Mouse (Mus musculus) heart, embryonic 16.5 days (tissue): ENCODE measurements around the gene Mok. TPM values are rescaled to one million over a fixed set of nuclear protein-coding genes. Genes with fewer than 3 reads are reported as not detected.
"Not testable (repeated sequence)": the region's sequence is repeated elsewhere in the genome, so short reads cannot be mapped to it uniquely, and the experiment has no call there.

Source experiments
- ATAC-seq: fragments of 200-750 bp; cut with Nextera tagmentation; replicated peaks from 2 replicates; pipeline ENCODE4 v1.8.0; 2017; ENCODE audit warnings: moderate number of reproducible peaks; ENCODE audit not compliant: insufficient read depth, low FRiP score; ENCODE audit errors: extremely low read depth
- H3K27ac ChIP-seq: fragments of 300-500 bp; sonication (generic); 2 replicates; pipeline ENCODE4 v1.5.1; 2014; ENCODE audit warnings: mild to moderate bottlenecking, low read length, control low read depth, moderate library complexity
- H3K27me3 ChIP-seq: fragments of 300-500 bp; sonication (generic); 2 replicates; pipeline ENCODE4 v1.6.1; 2014; ENCODE audit warnings: low read length, mixed read lengths; ENCODE audit not compliant: control insufficient read depth, insufficient read depth
- H3K36me3 ChIP-seq: fragments of 300-500 bp; sonication (generic); 2 replicates; pipeline ENCODE4 v1.6.1; 2014; ENCODE audit not compliant: control insufficient read depth, insufficient read depth
- H3K4me1 ChIP-seq: fragments of 300-500 bp; sonication (generic); 2 replicates; pipeline ENCODE4 v1.6.1; 2014; ENCODE audit warnings: low read length, mixed read lengths; ENCODE audit not compliant: control insufficient read depth, insufficient read depth
- H3K4me2 ChIP-seq: fragments of 300-500 bp; sonication (generic); 2 replicates; pipeline ENCODE4 v1.6.1; 2014; ENCODE audit warnings: low read depth, mild to moderate bottlenecking, control low read depth, low read length
- H3K4me3 ChIP-seq: fragments of 300-500 bp; sonication (generic); 2 replicates; pipeline ENCODE4 v1.5.1; 2014; ENCODE audit warnings: mild to moderate bottlenecking, control low read depth, low read length
- H3K9ac ChIP-seq: fragments of 300-500 bp; sonication (generic); 2 replicates; pipeline ENCODE4 v1.6.1; 2014; ENCODE audit warnings: low read length, control low read depth
- H3K9me3 ChIP-seq: fragments of 300-500 bp; sonication (generic); replicated peaks from 2 replicates; pipeline ENCODE4 v1.6.1; 2016; ENCODE audit warnings: low read length; ENCODE audit not compliant: control insufficient read depth
- WGBS: fragments of 180-500 bp; shearing (Covaris S2); extraction: QIAGEN DNeasy Blood & Tissue Kit; methylation state at CpG from one replicate; pipeline ENCODE4 v1.1.7; 2014; 5-methylcytosine and 5-hydroxymethylcytosine counted together
- polyA plus RNA-seq: library from polyadenylated mRNA; unstranded; fragments of >200 nt; fragmentation: Nextera tagmentation; extraction: Ambion mirVana; gene quantifications from 2 replicates; pipeline ENCODE4 v1.2.1, GENCODE M21; 2015

Gene Mok
- polyA plus RNA-seq, 1 experiment from 2014 or later = 3.9 TPM

DNA sequence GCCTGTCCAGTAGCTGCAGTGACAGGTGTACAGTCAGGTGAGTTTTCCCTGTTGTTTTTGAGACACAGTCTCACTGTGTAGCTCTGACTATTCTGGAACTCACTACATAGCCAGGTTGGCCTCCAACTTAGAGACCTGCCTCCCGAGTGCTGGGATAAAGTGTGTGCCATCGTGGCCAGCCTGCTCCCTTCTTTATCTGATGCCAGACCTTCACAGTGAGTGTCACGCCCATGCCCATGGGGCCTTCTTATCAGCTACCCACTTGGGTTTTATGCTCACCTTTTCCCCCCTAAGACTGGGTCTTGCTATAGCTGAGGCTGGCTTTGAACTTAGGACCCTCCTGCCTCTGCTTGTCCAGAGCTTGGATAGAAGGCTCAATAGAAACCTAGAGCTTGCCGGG, 29.4 kb upstream of the Mok start:
- H3K27me3 ChIP-seq = no peaks in the 10 kb centered on the region
- no peak overlapping the region for H3K4me3 ChIP-seq
- no peaks in the 10 kb centered on the region for H3K4me1 ChIP-seq
- ATAC-seq = no peak
- no peak overlapping the region for H3K4me2 ChIP-seq
- no peaks in the 10 kb centered on the region for H3K9me3 ChIP-seq
- WGBS = 82% methylated on average over 4 of the region's 4 CpGs
- H3K9ac ChIP-seq = no peak overlapping the region
- peaks cover 34% of the 10 kb centered on the region for H3K36me3 ChIP-seq
- no peak overlapping the region for H3K27ac ChIP-seq

GRCm38 (mm10) chr12:110865989-110866388, 25.2 kb upstream of the Mok start:
- H3K27ac ChIP-seq = no peak overlapping the region
- H3K4me2 ChIP-seq = no peak overlapping the region
- H3K4me3 ChIP-seq = no peak overlapping the region
- H3K27me3 ChIP-seq = no peaks in the 10 kb centered on the region
- H3K4me1 ChIP-seq = no peaks in the 10 kb centered on the region
- WGBS = 88% methylated on average over 10 of the region's 10 CpGs
- H3K9me3 ChIP-seq = no peaks in the 10 kb centered on the region
- ATAC-seq = no peak
- H3K36me3 ChIP-seq = peaks cover 19% of the 10 kb centered on the region
- no peak overlapping the region for H3K9ac ChIP-seq

- Histone ChIP-seq H3K4me1 (no peaks in the 10 kb centered on the region), H3K4me2 (no peak overlapping the region), H3K4me3 (no peak overlapping the region), H3K9ac (no peak overlapping the region), H3K9me3 (no peaks in the 10 kb centered on the region), H3K27me3 (no peaks in the 10 kb centered on the region), H3K27ac (no peak overlapping the region), H3K36me3 (peaks cover 18% of the 10 kb centered on the region)
- WGBS = 69% methylated on average over 5 of the region's 6 CpGs
- ATAC-seq = no peak
Measured at GRCm38 (mm10) chr12:110865571-110865970, 24.8 kb upstream of the Mok start.

DNA sequence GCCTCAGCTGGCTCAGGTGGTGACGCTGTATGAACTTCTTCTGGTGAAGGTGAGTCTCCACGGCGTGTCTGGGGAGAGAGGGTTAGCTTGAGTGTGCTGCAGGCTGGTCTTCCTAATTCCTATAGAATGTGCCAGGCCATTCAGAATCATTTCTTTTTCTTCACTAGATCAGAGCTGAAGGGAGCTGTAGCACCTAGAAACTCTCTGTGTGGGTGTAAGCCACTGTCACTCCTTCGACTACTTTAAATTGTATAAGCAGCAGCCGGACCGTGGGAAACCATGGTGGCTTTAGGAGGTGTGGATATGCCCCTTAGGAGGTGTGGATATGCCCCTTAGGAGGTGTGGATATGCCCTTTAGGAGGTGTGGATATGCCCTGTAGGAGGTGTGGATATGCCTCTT, 23.3 kb upstream of the Mok start:
- Histone ChIP-seq H3K36me3 (peaks cover 18% of the 10 kb centered on the region), H3K4me2 (no peak overlapping the region), H3K4me3 (no peak overlapping the region), H3K9ac (no peak overlapping the region), H3K27ac (no peak overlapping the region), H3K27me3 (no peaks in the 10 kb centered on the region), H3K4me1 (no peaks in the 10 kb centered on the region), H3K9me3 (no peaks in the 10 kb centered on the region)
- WGBS = 86% methylated on average over 6 of the region's 6 CpGs
- no peak for ATAC-seq

DNA sequence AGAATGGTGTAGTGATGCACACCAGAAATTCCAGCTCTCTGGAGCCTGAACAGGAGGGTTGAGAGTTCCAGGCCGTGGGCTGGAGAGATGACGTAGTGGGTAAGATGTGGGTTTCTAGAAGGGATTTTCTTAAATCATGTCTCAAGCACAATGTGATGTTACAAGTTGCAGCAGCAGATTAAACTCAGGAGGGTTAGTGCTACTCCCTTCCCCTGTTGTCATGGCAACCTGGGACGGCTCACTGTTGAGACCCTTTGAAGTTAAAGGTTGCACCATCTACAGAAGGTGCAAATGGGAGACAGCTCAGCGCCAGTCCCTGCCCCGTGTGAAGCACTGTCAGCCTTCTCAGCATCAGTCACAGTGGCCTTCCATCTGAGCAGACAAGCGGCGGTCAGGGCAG, 20.5 kb upstream of the Mok start:
- H3K4me3 ChIP-seq = no peak overlapping the region
- no peak for ATAC-seq
- H3K9me3 ChIP-seq = no peaks in the 10 kb centered on the region
- no peak overlapping the region for H3K4me2 ChIP-seq
- no peak overlapping the region for H3K9ac ChIP-seq
- H3K27ac ChIP-seq = no peak overlapping the region
- peaks cover 4% of the 10 kb centered on the region; the same call in 1 of the 2 replicates for H3K4me1 ChIP-seq
- no peaks in the 10 kb centered on the region for H3K27me3 ChIP-seq
- H3K36me3 ChIP-seq = peaks cover 6% of the 10 kb centered on the region; the same call in 1 of the 2 replicates
- WGBS = 64% methylated on average over 7 of the region's 7 CpGs

DNA sequence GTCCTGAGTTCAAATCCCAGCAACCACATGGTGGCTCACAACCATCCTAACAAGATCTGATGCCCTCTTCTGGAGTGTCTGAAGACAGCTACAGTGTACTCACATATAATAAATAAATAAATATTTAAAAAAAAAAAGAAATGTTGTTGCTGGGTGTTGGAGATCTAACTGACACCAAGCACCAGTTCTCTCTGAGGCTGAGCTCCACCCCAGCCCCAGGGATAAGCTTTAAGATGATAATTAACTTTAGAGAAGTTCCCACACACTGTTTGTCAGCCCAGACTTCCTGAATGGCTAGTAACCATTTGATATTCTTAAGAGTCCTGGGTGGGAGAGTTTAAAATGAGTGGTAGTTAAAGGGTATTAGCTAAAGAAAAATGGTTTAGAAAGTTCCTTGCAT, 19.6 kb upstream of the Mok start:
- Histone ChIP-seq H3K9me3 (no peaks in the 10 kb centered on the region), H3K27ac (no peak overlapping the region), H3K9ac (no peak overlapping the region), H3K4me2 (no peak overlapping the region), H3K4me1 (peaks cover 4% of the 10 kb centered on the region; the same call in 1 of the 2 replicates), H3K27me3 (no peaks in the 10 kb centered on the region), H3K36me3 (peaks cover 14% of the 10 kb centered on the region), H3K4me3 (no peak overlapping the region)
- ATAC-seq = no peak

GRCm38 (mm10) chr12:110858681-110859080, 17.9 kb upstream of the Mok start:
- not testable (repeated sequence) for H3K4me1 ChIP-seq, H3K4me3 ChIP-seq, H3K9me3 ChIP-seq, H3K27me3 ChIP-seq, H3K9ac ChIP-seq, H3K4me2 ChIP-seq, H3K27ac ChIP-seq, ATAC-seq
- WGBS = 93% methylated on average over 15 of the region's 15 CpGs
- H3K36me3 ChIP-seq = peaks cover 10% of the 10 kb centered on the region

- WGBS = 68% methylated on average over 7 of the region's 7 CpGs
- no peak for ATAC-seq
- Histone ChIP-seq H3K27me3 (no peaks in the 10 kb centered on the region), H3K36me3 (peaks cover 9% of the 10 kb centered on the region), H3K27ac (no peak overlapping the region), H3K9me3 (no peaks in the 10 kb centered on the region), H3K4me3 (no peak overlapping the region), H3K4me1 (peaks cover 4% of the 10 kb centered on the region; the same call in 1 of the 2 replicates), H3K9ac (no peak overlapping the region), H3K4me2 (no peak overlapping the region)
Measured at GRCm38 (mm10) chr12:110857196-110857595, 16.5 kb upstream of the Mok start.

- no peak overlapping the region for H3K4me2 ChIP-seq
- H3K4me1 ChIP-seq = peaks cover 17% of the 10 kb centered on the region
- no peak overlapping the region for H3K4me3 ChIP-seq
- H3K36me3 ChIP-seq = peaks cover 9% of the 10 kb centered on the region
- ATAC-seq = no peak
- H3K27me3 ChIP-seq = no peaks in the 10 kb centered on the region
- no peaks in the 10 kb centered on the region for H3K9me3 ChIP-seq
- no peak overlapping the region for H3K9ac ChIP-seq
- 80% methylated on average over 32 of the region's 32 CpGs for WGBS
- no peak overlapping the region for H3K27ac ChIP-seq
Measured at GRCm38 (mm10) chr12:110854786-110855737, 14.3 kb upstream of the Mok start.
